Mouse (Mus musculus): Measurements from ENCODE around the gene Pacs1. TPM values are rescaled to one million over a fixed set of nuclear protein-coding genes. Genes with fewer than 3 reads are reported as not detected.

Gene Pacs1
- polyA plus RNA-seq, 1 experiment from 2014 or later, result 13.5 TPM

GRCm38 (mm10) chr19:5296630-5297029 lies 23.7 kb upstream of the Pacs1 start:
- no peak for ATAC-seq (ENCODE audit: insufficient read depth, low FRiP score)
- H3K4me2 ChIP-seq (ENCODE audit: low read depth, low read length), result no peak overlapping the region
- WGBS, result 36% methylated on average over 5 of the region's 5 CpGs

GRCm38 (mm10) chr19:5295736-5296075 lies 22.8 kb upstream of the Pacs1 start:
- H3K4me3 ChIP-seq (replicated peaks; ENCODE audit: low read length), result peak overlapping the region; percentile 97
- H3K4me1 ChIP-seq (ENCODE audit: control insufficient read depth, insufficient read depth, low read length), result peaks cover 15% of the 10 kb centered on the region
- no peaks in the 10 kb centered on the region for H3K27me3 ChIP-seq (ENCODE audit: control insufficient read depth, insufficient read depth, low read length)
- H3K36me3 ChIP-seq (ENCODE audit: control insufficient read depth, insufficient read depth, low read length), result peaks cover 10% of the 10 kb centered on the region; the same call in 1 of the 2 replicates
- peak overlapping the region; percentile 86 for H3K27ac ChIP-seq (ENCODE audit: low read length)
- H3K9ac ChIP-seq (ENCODE audit: low read length), result peak overlapping the region; percentile 87
- WGBS, result 4% methylated on average over 13 of the region's 13 CpGs
- H3K4me2 ChIP-seq (ENCODE audit: low read depth, low read length), result peak overlapping the region; percentile 64
- H3K9me3 ChIP-seq (replicated peaks; ENCODE audit: control insufficient read depth, low read length), result no peaks in the 10 kb centered on the region
- ATAC-seq (ENCODE audit: insufficient read depth, low FRiP score), result peak; percentile 52

More at GRCm38 (mm10) chr19:5296630-5297029, 23.7 kb upstream of the Pacs1 start:
- Histone ChIP-seq H3K36me3 (ENCODE audit: control insufficient read depth, insufficient read depth, low read length) (peaks cover 6% of the 10 kb centered on the region; the same call in 1 of the 2 replicates), H3K9me3 (replicated peaks; ENCODE audit: control insufficient read depth, low read length) (no peaks in the 10 kb centered on the region), H3K4me1 (ENCODE audit: control insufficient read depth, insufficient read depth, low read length) (peaks cover 15% of the 10 kb centered on the region), H3K9ac (ENCODE audit: low read length) (no peak overlapping the region), H3K4me3 (replicated peaks; ENCODE audit: low read length) (no peak overlapping the region), H3K27me3 (ENCODE audit: control insufficient read depth, insufficient read depth, low read length) (no peaks in the 10 kb centered on the region), H3K27ac (ENCODE audit: low read length) (no peak overlapping the region)

GRCm38 (mm10) chr19:5294972-5295735 lies 22.2 kb upstream of the Pacs1 start, which contains the start of gene Sf3b2:
Sf3b2 (minus strand) TSS chr19:5295455.
- under 1% methylated on average over 46 of the region's 46 CpGs for WGBS
- peak; percentile 98 for ATAC-seq (ENCODE audit: insufficient read depth, low FRiP score)
- peaks cover 15% of the 10 kb centered on the region for H3K4me1 ChIP-seq (ENCODE audit: control insufficient read depth, insufficient read depth, low read length)
- H3K4me2 ChIP-seq (ENCODE audit: low read depth, low read length), result peak within 1 kb of the TSS; percentile 94
- peaks cover 14% of the 10 kb centered on the region; the same call in 1 of the 2 replicates for H3K36me3 ChIP-seq (ENCODE audit: control insufficient read depth, insufficient read depth, low read length)
- no peaks in the 10 kb centered on the region for H3K27me3 ChIP-seq (ENCODE audit: control insufficient read depth, insufficient read depth, low read length)
- peak within 1 kb of the TSS; percentile 97 for H3K4me3 ChIP-seq (replicated peaks; ENCODE audit: low read length)
- peak within 1 kb of the TSS; percentile 94 for H3K9ac ChIP-seq (ENCODE audit: low read length)
- no peaks in the 10 kb centered on the region for H3K9me3 ChIP-seq (replicated peaks; ENCODE audit: control insufficient read depth, low read length)
- peak within 1 kb of the TSS; percentile 90 for H3K27ac ChIP-seq (ENCODE audit: low read length)

- Histone ChIP-seq H3K9ac (ENCODE audit: low read length) (no peak overlapping the region), H3K36me3 (ENCODE audit: control insufficient read depth, insufficient read depth, low read length) (peaks cover 28% of the 10 kb centered on the region), H3K4me3 (replicated peaks; ENCODE audit: low read length) (no peak overlapping the region), H3K9me3 (replicated peaks; ENCODE audit: control insufficient read depth, low read length) (no peaks in the 10 kb centered on the region), H3K4me2 (ENCODE audit: low read depth, low read length) (no peak overlapping the region), H3K27me3 (ENCODE audit: control insufficient read depth, insufficient read depth, low read length) (no peaks in the 10 kb centered on the region), H3K4me1 (ENCODE audit: control insufficient read depth, insufficient read depth, low read length) (peaks cover 11% of the 10 kb centered on the region; the same call in 1 of the 2 replicates), H3K27ac (ENCODE audit: low read length) (no peak overlapping the region)
- WGBS, result 78% methylated on average over 8 of the region's 8 CpGs
- ATAC-seq (ENCODE audit: insufficient read depth, low FRiP score), result no peak
These were observed 5.5 kb upstream of the Pacs1 start for GRCm38 (mm10) chr19:5278381-5278780.

GRCm38 (mm10) chr19:5277140-5277539 lies 4.2 kb upstream of the Pacs1 start:
- no peak for ATAC-seq (ENCODE audit: insufficient read depth, low FRiP score)
- Histone ChIP-seq H3K9ac (ENCODE audit: low read length) (no peak overlapping the region), H3K4me2 (ENCODE audit: low read depth, low read length) (no peak overlapping the region), H3K9me3 (replicated peaks; ENCODE audit: control insufficient read depth, low read length) (no peaks in the 10 kb centered on the region), H3K27ac (ENCODE audit: low read length) (no peak overlapping the region), H3K27me3 (ENCODE audit: control insufficient read depth, insufficient read depth, low read length) (no peaks in the 10 kb centered on the region), H3K4me3 (replicated peaks; ENCODE audit: low read length) (no peak overlapping the region), H3K4me1 (ENCODE audit: control insufficient read depth, insufficient read depth, low read length) (peaks cover 12% of the 10 kb centered on the region), H3K36me3 (ENCODE audit: control insufficient read depth, insufficient read depth, low read length) (peaks cover 28% of the 10 kb centered on the region)
- WGBS, result 86% methylated on average over 3 of the region's 3 CpGs

GRCm38 (mm10) chr19:5276531-5276930 lies 3.6 kb upstream of the Pacs1 start:
- Histone ChIP-seq H3K9ac (ENCODE audit: low read length) (no peak overlapping the region), H3K4me2 (ENCODE audit: low read depth, low read length) (no peak overlapping the region), H3K36me3 (ENCODE audit: control insufficient read depth, insufficient read depth, low read length) (peaks cover 28% of the 10 kb centered on the region), H3K9me3 (replicated peaks; ENCODE audit: control insufficient read depth, low read length) (no peaks in the 10 kb centered on the region), H3K27ac (ENCODE audit: low read length) (no peak overlapping the region), H3K4me3 (replicated peaks; ENCODE audit: low read length) (no peak overlapping the region), H3K27me3 (ENCODE audit: control insufficient read depth, insufficient read depth, low read length) (no peaks in the 10 kb centered on the region), H3K4me1 (ENCODE audit: control insufficient read depth, insufficient read depth, low read length) (peaks cover 18% of the 10 kb centered on the region)
- ATAC-seq (ENCODE audit: insufficient read depth, low FRiP score), result no peak
- WGBS, result 92% methylated on average over 2 of the region's 2 CpGs

- Histone ChIP-seq H3K36me3 (ENCODE audit: control insufficient read depth, insufficient read depth, low read length) (peaks cover 28% of the 10 kb centered on the region), H3K27ac (ENCODE audit: low read length) (no peak overlapping the region), H3K4me1 (ENCODE audit: control insufficient read depth, insufficient read depth, low read length) (peaks cover 20% of the 10 kb centered on the region), H3K27me3 (ENCODE audit: control insufficient read depth, insufficient read depth, low read length) (no peaks in the 10 kb centered on the region), H3K9ac (ENCODE audit: low read length) (no peak overlapping the region), H3K4me2 (ENCODE audit: low read depth, low read length) (no peak overlapping the region), H3K4me3 (replicated peaks; ENCODE audit: low read length) (no peak overlapping the region), H3K9me3 (replicated peaks; ENCODE audit: control insufficient read depth, low read length) (no peaks in the 10 kb centered on the region)
- 84% methylated on average over 5 of the region's 5 CpGs for WGBS
- ATAC-seq (ENCODE audit: insufficient read depth, low FRiP score), result no peak
These were observed 2.8 kb upstream of the Pacs1 start for GRCm38 (mm10) chr19:5275736-5276135.

- no peak for ATAC-seq (ENCODE audit: insufficient read depth, low FRiP score)
- Histone ChIP-seq H3K27ac (ENCODE audit: low read length) (peak overlapping the region; percentile 89), H3K4me3 (replicated peaks; ENCODE audit: low read length) (no peak overlapping the region), H3K36me3 (ENCODE audit: control insufficient read depth, insufficient read depth, low read length) (peaks cover 24% of the 10 kb centered on the region), H3K27me3 (ENCODE audit: control insufficient read depth, insufficient read depth, low read length) (no peaks in the 10 kb centered on the region), H3K9me3 (replicated peaks; ENCODE audit: control insufficient read depth, low read length) (no peaks in the 10 kb centered on the region), H3K4me2 (ENCODE audit: low read depth, low read length) (no peak overlapping the region), H3K4me1 (ENCODE audit: control insufficient read depth, insufficient read depth, low read length) (peaks cover 20% of the 10 kb centered on the region), H3K9ac (ENCODE audit: low read length) (no peak overlapping the region)
- 86% methylated on average over 13 of the region's 13 CpGs for WGBS
These were observed 1.7 kb upstream of the Pacs1 start for GRCm38 (mm10) chr19:5274641-5275040.

- H3K27me3 ChIP-seq (ENCODE audit: control insufficient read depth, insufficient read depth, low read length), result no peaks in the 10 kb centered on the region
- H3K9ac ChIP-seq (ENCODE audit: low read length), result peak overlapping the region; percentile 88; the same call in 1 of the 2 replicates
- no peak for ATAC-seq (ENCODE audit: insufficient read depth, low FRiP score)
- no peaks in the 10 kb centered on the region for H3K9me3 ChIP-seq (replicated peaks; ENCODE audit: control insufficient read depth, low read length)
- H3K4me3 ChIP-seq (replicated peaks; ENCODE audit: low read length), result no peak overlapping the region
- peaks cover 18% of the 10 kb centered on the region for H3K36me3 ChIP-seq (ENCODE audit: control insufficient read depth, insufficient read depth, low read length)
- H3K4me2 ChIP-seq (ENCODE audit: low read depth, low read length), result peak overlapping the region; percentile 92; the same call in 1 of the 2 replicates
- H3K4me1 ChIP-seq (ENCODE audit: control insufficient read depth, insufficient read depth, low read length), result peaks cover 20% of the 10 kb centered on the region
- peak overlapping the region; percentile 89 for H3K27ac ChIP-seq (ENCODE audit: low read length)
- 72% methylated on average over 4 of the region's 4 CpGs for WGBS
These were observed 997 bp upstream of the Pacs1 start for GRCm38 (mm10) chr19:5273916-5274315.

Measured in stomach, embryonic 16.5 days (tissue).